Mouse (Mus musculus) C2C12 (cell line): ENCODE results near the gene Eps8l3.

Experiments used
- CEBPB ChIP-seq: IDR thresholded peaks from one replicate; pipeline ENCODE4 v1.6.1; 2011; ENCODE audit warnings: low read depth, mild to moderate bottlenecking, control low read depth, moderate library complexity
- CTCF ChIP-seq: IDR thresholded peaks from one replicate; pipeline ENCODE4 v1.5.1; 2011; ENCODE audit not compliant: control insufficient read depth, insufficient read depth, insufficient read length
- FOSL1 ChIP-seq: IDR thresholded peaks from one replicate; pipeline ENCODE4 v1.8.0; 2011; ENCODE audit warnings: mild to moderate bottlenecking, low read length; ENCODE audit not compliant: poor library complexity, insufficient read depth, severe bottlenecking
- MAX ChIP-seq: IDR thresholded peaks from one replicate; pipeline ENCODE4 v1.6.1; 2011; ENCODE audit warnings: mild to moderate bottlenecking, control low read depth
- MYOD1 ChIP-seq: IDR thresholded peaks from one replicate; pipeline ENCODE4 v1.6.1; 2011; ENCODE audit warnings: low read depth; ENCODE audit not compliant: control insufficient read depth, insufficient read length
- MYOG ChIP-seq: IDR thresholded peaks from one replicate; pipeline ENCODE4 v1.6.1; 2011; ENCODE audit not compliant: control insufficient read depth, insufficient read length; ENCODE audit errors: extremely low read depth
- USF1 ChIP-seq: IDR thresholded peaks from one replicate; pipeline ENCODE4 v1.6.1; 2011; ENCODE audit warnings: low read depth, mild to moderate bottlenecking, control low read depth, moderate library complexity

- no peak for TF ChIP-seq CTCF
- no peak for TF ChIP-seq USF1
- TF ChIP-seq MYOD1, result no peak
- no peak for TF ChIP-seq MYOG
- no peak for TF ChIP-seq CEBPB
- TF ChIP-seq MAX, result no peak
- no peak for TF ChIP-seq FOSL1
Measured at GRCm38 (mm10) chr3:107855368-107855767, 21.7 kb upstream of the Eps8l3 start.
